Mouse (Mus musculus): ENCODE data around the gene 4930432K21Rik. TPM values are rescaled to one million over a fixed set of nuclear protein-coding genes. Genes with fewer than 3 reads are reported as not detected.

4930432K21Rik gene
- total and polyA plus RNA-seq, 2 experiments from 2014 or later = 2.2 to 5.7 TPM

GRCm38 (mm10) chr8:84104697-84105609 is 42.9 kb upstream of the 4930432K21Rik start, which contains the start of gene Dcaf15:
Gene Dcaf15 (minus strand): TSS chr8:84104768.
- 7% methylated on average over 38 of the region's 42 CpGs for WGBS
- Histone ChIP-seq H3K4me2 (ENCODE audit: low read depth, low read length, poor library complexity, severe bottlenecking) (peak within 1 kb of the TSS; percentile 73), H3K9me3 (ENCODE audit: low read length) (no peaks in the 10 kb centered on the region), H3K27me3 (ENCODE audit: insufficient read depth, low read length) (no peaks in the 10 kb centered on the region), H3K36me3 (ENCODE audit: insufficient read depth, low read length) (peaks cover 10% of the 10 kb centered on the region), H3K9ac (replicated peaks; ENCODE audit: low read length, poor library complexity, severe bottlenecking) (peak within 1 kb of the TSS; percentile 79), H3K27ac (ENCODE audit: low read depth, low read length) (peak within 1 kb of the TSS; percentile 90), H3K4me1 (ENCODE audit: insufficient read depth, low read length) (peaks cover 12% of the 10 kb centered on the region), H3K4me3 (ENCODE audit: low read depth, low read length) (peak within 1 kb of the TSS; percentile 60)
- DNase-seq (ENCODE audit: low spot score) (peak; percentile 100), ATAC-seq (ENCODE audit: low FRiP score) (peak; percentile 96)
- no peak for TF ChIP-seq CTCF (IDR thresholded peaks at IDR 0.05)

- 84% methylated on average over 2 of the region's 2 CpGs for WGBS
- no peaks in the 10 kb centered on the region for H3K9me3 ChIP-seq (ENCODE audit: low read length)
- no peak overlapping the region for H3K4me2 ChIP-seq (ENCODE audit: low read depth, low read length, poor library complexity, severe bottlenecking)
- no peak overlapping the region for H3K4me3 ChIP-seq (ENCODE audit: low read depth, low read length)
- no peak for TF ChIP-seq CTCF (IDR thresholded peaks at IDR 0.05)
- DNase-seq (ENCODE audit: low spot score) (no peak), ATAC-seq (ENCODE audit: low FRiP score) (no peak)
- peaks cover 12% of the 10 kb centered on the region for H3K4me1 ChIP-seq (ENCODE audit: insufficient read depth, low read length)
- peak overlapping the region; percentile 88 for H3K27ac ChIP-seq (ENCODE audit: low read depth, low read length)
- no peak overlapping the region for H3K9ac ChIP-seq (replicated peaks; ENCODE audit: low read length, poor library complexity, severe bottlenecking)
- H3K36me3 ChIP-seq (ENCODE audit: insufficient read depth, low read length) = peaks cover 10% of the 10 kb centered on the region
- H3K27me3 ChIP-seq (ENCODE audit: insufficient read depth, low read length) = no peaks in the 10 kb centered on the region
These were observed 42.1 kb upstream of the 4930432K21Rik start for GRCm38 (mm10) chr8:84105676-84106075.

- Histone ChIP-seq H3K27ac (ENCODE audit: low read depth, low read length) (no peak overlapping the region), H3K36me3 (ENCODE audit: insufficient read depth, low read length) (peaks cover 8% of the 10 kb centered on the region), H3K4me1 (ENCODE audit: insufficient read depth, low read length) (peaks cover 12% of the 10 kb centered on the region), H3K4me3 (ENCODE audit: low read depth, low read length) (no peak overlapping the region), H3K9ac (replicated peaks; ENCODE audit: low read length, poor library complexity, severe bottlenecking) (no peak overlapping the region), H3K9me3 (ENCODE audit: low read length) (no peaks in the 10 kb centered on the region), H3K27me3 (ENCODE audit: insufficient read depth, low read length) (no peaks in the 10 kb centered on the region), H3K4me2 (ENCODE audit: low read depth, low read length, poor library complexity, severe bottlenecking) (no peak overlapping the region)
- no peak for TF ChIP-seq CTCF (IDR thresholded peaks at IDR 0.05)
- ATAC-seq (ENCODE audit: low FRiP score) (no peak), DNase-seq (ENCODE audit: low spot score) (no peak)
- 95% methylated on average over 6 of the region's 6 CpGs for WGBS
These were observed 41.4 kb upstream of the 4930432K21Rik start for GRCm38 (mm10) chr8:84106216-84107040.

GRCm38 (mm10) chr8:84115646-84116045 is 32.2 kb upstream of the 4930432K21Rik start:
- Histone ChIP-seq H3K27me3 (ENCODE audit: insufficient read depth, low read length) (no peaks in the 10 kb centered on the region), H3K4me1 (ENCODE audit: insufficient read depth, low read length) (no peaks in the 10 kb centered on the region), H3K4me2 (ENCODE audit: low read depth, low read length, poor library complexity, severe bottlenecking) (no peak overlapping the region), H3K4me3 (ENCODE audit: low read depth, low read length) (no peak overlapping the region), H3K36me3 (ENCODE audit: insufficient read depth, low read length) (no peaks in the 10 kb centered on the region), H3K9me3 (ENCODE audit: low read length) (no peaks in the 10 kb centered on the region), H3K27ac (ENCODE audit: low read depth, low read length) (no peak overlapping the region), H3K9ac (replicated peaks; ENCODE audit: low read length, poor library complexity, severe bottlenecking) (no peak overlapping the region)
- 79% methylated on average over 6 of the region's 6 CpGs for WGBS
- DNase-seq (ENCODE audit: low spot score) (no peak), ATAC-seq (ENCODE audit: low FRiP score) (no peak)
- TF ChIP-seq CTCF (IDR thresholded peaks at IDR 0.05) = no peak

GRCm38 (mm10) chr8:84122151-84122550 is 25.7 kb upstream of the 4930432K21Rik start:
- Histone ChIP-seq H3K9ac (replicated peaks; ENCODE audit: low read length, poor library complexity, severe bottlenecking) (no peak overlapping the region), H3K4me1 (ENCODE audit: insufficient read depth, low read length) (no peaks in the 10 kb centered on the region), H3K27ac (ENCODE audit: low read depth, low read length) (no peak overlapping the region), H3K9me3 (ENCODE audit: low read length) (no peaks in the 10 kb centered on the region), H3K36me3 (ENCODE audit: insufficient read depth, low read length) (no peaks in the 10 kb centered on the region), H3K4me2 (ENCODE audit: low read depth, low read length, poor library complexity, severe bottlenecking) (no peak overlapping the region), H3K27me3 (ENCODE audit: insufficient read depth, low read length) (no peaks in the 10 kb centered on the region), H3K4me3 (ENCODE audit: low read depth, low read length) (no peak overlapping the region)
- no peak for ATAC-seq (ENCODE audit: low FRiP score)
- no peak for DNase-seq (ENCODE audit: low spot score)
- WGBS = 89% methylated on average over 3 of the region's 3 CpGs
- TF ChIP-seq CTCF (IDR thresholded peaks at IDR 0.05) = no peak

Data from midbrain, postnatal 0 days (tissue).